Comparison of ENCODE assay signal across 8 mouse cellular contexts in genomic region chr7:67549073-67549561, GRCm38 (mm10).
DNase-seq lines count a peak whose midpoint lies in the region; ATAC-seq lines count a peak whose summit lies in the region.

No protein-coding gene starts in this region.

- ATAC-seq in hindbrain, embryonic 14.5 days (ENCODE audit: low FRiP score), result peak; percentile 77
- peak; percentile 51 for ATAC-seq in megakaryocyte, adult 5-6 weeks (ENCODE audit: poor library complexity, severe bottlenecking)

- no peak overlapping the region for H3K4me3 ChIP-seq in hindbrain, embryonic 14.5 days (replicated peaks; ENCODE audit: low read length)

- H3K27me3 ChIP-seq in hindbrain, embryonic 14.5 days (ENCODE audit: control insufficient read depth, insufficient read depth, low read length), result no peaks in the 10 kb centered on the region

- no peak overlapping the region for H3K9ac ChIP-seq in hindbrain, embryonic 14.5 days

- no peak overlapping the region for H3K4me2 ChIP-seq in hindbrain, embryonic 14.5 days (replicated peaks)

- H3K4me1 ChIP-seq in hindbrain, embryonic 14.5 days (replicated peaks; ENCODE audit: control insufficient read depth, insufficient read depth, low read length), result no peaks in the 10 kb centered on the region

- DNase-seq in T-cell, adult 2 months (ENCODE audit: low spot score), result peak; percentile 7
- peak; percentile 86 to 92 for DNase-seq in cerebellum, postnatal 36 days
- peak; percentile 89 for DNase-seq in gastrocnemius, adult 18-20 months (ENCODE audit: low spot score)
- DNase-seq in hindbrain, embryonic 14.5 days (ENCODE audit: low spot score), result peak; percentile 84
- DNase-seq in layer of hippocampus, postnatal 25 days (ENCODE audit: extremely low spot score in 1 of 2, low spot score in 1 of 2), result peak; percentile 48 to 65
- DNase-seq in right cerebral cortex, adult 2 months (ENCODE audit: low spot score in 2 of 2), result peak; percentile 77 to 83
- peak; percentile 63 for DNase-seq in urinary bladder, postnatal 25 days (ENCODE audit: low spot score)

- no peaks in the 10 kb centered on the region for H3K9me3 ChIP-seq in hindbrain, embryonic 14.5 days (ENCODE audit: control insufficient read depth, low read length)

- no peaks in the 10 kb centered on the region for H3K36me3 ChIP-seq in hindbrain, embryonic 14.5 days (replicated peaks; ENCODE audit: control insufficient read depth, insufficient read depth)

- no peak overlapping the region for H3K27ac ChIP-seq in hindbrain, embryonic 14.5 days

- WGBS in hindbrain, embryonic 14.5 days, result 31% methylated on average over 6 of the region's 6 CpGs

Comparison
In these comparisons a context has a peak if more than half of its experiments do, and no peak if none do; other contexts are left out.
1. DNase-seq: peak in every context shown above with its lines; median percentile 89 in cerebellum, postnatal 36 days; 89 in gastrocnemius, adult 18-20 months; 84 in hindbrain, embryonic 14.5 days; 80 in right cerebral cortex, adult 2 months; 63 in urinary bladder, postnatal 25 days; 56 in layer of hippocampus, postnatal 25 days; 7 in T-cell, adult 2 months.